Mouse (Mus musculus) CD4-positive helper T cell, adult 2 months (primary cell): ENCODE measurements at regions not wholly inside any gene's neighbourhood (a gene's known extent, or its start where the extent isn't known, plus 50 kb on each side); places are given as distances from the start of the nearest gene placed in this dataset.

Source experiments
- DNase-seq: peaks from one replicate; pipeline ENCODE4 v3.0.0-alpha.2; 2012; ENCODE audit warnings: low read depth, missing footprints, low spot score

- peak; percentile 4 for DNase-seq
Observed at GRCm38 (mm10) chr1:105206216-105206615, 150.3 kb downstream of the Rnf152 start.

GRCm38 (mm10) chr1:105199305-105199704, 157.2 kb downstream of the Rnf152 start:
- no peak for DNase-seq

GRCm38 (mm10) chr1:105191126-105191525, 165.4 kb downstream of the Rnf152 start:
- no peak for DNase-seq

GRCm38 (mm10) chr1:105188920-105189266, 167.6 kb downstream of the Rnf152 start:
- no peak for DNase-seq

- DNase-seq: no peak
Observed at GRCm38 (mm10) chr1:105188210-105188919, 168.1 kb downstream of the Rnf152 start.

- no peak for DNase-seq
Observed at GRCm38 (mm10) chr1:105184470-105184869, 172.0 kb downstream of the Rnf152 start.

GRCm38 (mm10) chr1:105179371-105179823, 177.1 kb downstream of the Rnf152 start:
- no peak for DNase-seq

- no peak for DNase-seq
Observed at GRCm38 (mm10) chr1:105178773-105179172, 177.7 kb downstream of the Rnf152 start.

- no peak for DNase-seq
Observed at GRCm38 (mm10) chr1:105177938-105178337, 178.6 kb downstream of the Rnf152 start.

GRCm38 (mm10) chr1:105177015-105177762, 179.3 kb downstream of the Rnf152 start:
- DNase-seq: no peak

GRCm38 (mm10) chr1:105170979-105171378, 185.5 kb downstream of the Rnf152 start:
- no peak for DNase-seq

- DNase-seq: no peak
Observed at GRCm38 (mm10) chr1:105170114-105170506, 186.4 kb downstream of the Rnf152 start.

- DNase-seq: no peak
Observed at GRCm38 (mm10) chr1:105169455-105170113, 186.9 kb downstream of the Rnf152 start.

- DNase-seq: no peak
Observed at GRCm38 (mm10) chr1:105168808-105169207, 187.7 kb downstream of the Rnf152 start.

- DNase-seq: no peak
Observed at GRCm38 (mm10) chr1:105157459-105158124, 198.9 kb downstream of the Rnf152 start.

GRCm38 (mm10) chr1:105152175-105152828, 204.2 kb downstream of the Rnf152 start:
- no peak for DNase-seq

- no peak for DNase-seq
Observed at GRCm38 (mm10) chr1:105151466-105151846, 205.1 kb downstream of the Rnf152 start.

- no peak for DNase-seq
Observed at GRCm38 (mm10) chr1:105150624-105151465, 205.7 kb downstream of the Rnf152 start.

- no peak for DNase-seq
Observed at GRCm38 (mm10) chr1:105148792-105149191, 207.7 kb downstream of the Rnf152 start.

- DNase-seq: no peak
Observed at GRCm38 (mm10) chr1:105148048-105148447, 208.5 kb downstream of the Rnf152 start.

- DNase-seq: no peak
Observed at GRCm38 (mm10) chr1:105123936-105124335, 232.6 kb downstream of the Rnf152 start.
